Mouse (Mus musculus): Measurements from ENCODE around the gene Vgll3.

DNA sequence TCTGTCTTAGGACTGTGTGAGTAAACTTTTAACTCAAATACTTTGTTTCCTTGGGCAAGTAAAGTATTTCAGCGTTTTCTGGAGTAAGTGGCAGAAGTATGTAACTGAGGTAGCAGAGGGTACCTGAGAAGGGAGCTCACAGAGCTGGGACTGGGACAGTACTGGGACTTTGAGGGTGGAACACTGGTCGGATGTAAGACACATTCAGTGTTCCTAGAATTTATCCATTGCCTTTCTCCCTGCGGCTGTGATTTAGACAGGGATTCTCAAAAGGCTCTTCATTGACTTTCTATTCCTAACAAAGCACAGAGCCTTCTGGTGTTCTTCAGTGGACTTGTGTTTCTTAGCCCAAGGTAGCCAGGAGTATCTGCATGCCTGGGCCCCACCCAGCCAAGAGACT, 1.0 kb downstream of the Vgll3 start:
- TF ChIP-seq POLR2A (IDR thresholded peaks at IDR 0.05; ENCODE audit: insufficient read length, low read depth): no peak
- TF ChIP-seq USF1 (IDR thresholded peaks at IDR 0.05; ENCODE audit: low read depth): no peak
- no peak for TF ChIP-seq TCF12 (IDR thresholded peaks at IDR 0.05; ENCODE audit: insufficient read depth, poor library complexity, severe bottlenecking)
- TF ChIP-seq MAX (IDR thresholded peaks at IDR 0.05; ENCODE audit: low read depth): no peak
- TF ChIP-seq E2F4 (IDR thresholded peaks at IDR 0.05; ENCODE audit: insufficient read depth): no peak
- no peak for TF ChIP-seq POLR2AphosphoS2 (IDR thresholded peaks at IDR 0.05; ENCODE audit: insufficient read length, low read depth)
- no peak for TF ChIP-seq SRF (IDR thresholded peaks at IDR 0.05; ENCODE audit: control insufficient read depth, insufficient read length, low read depth)
- TF ChIP-seq TCF3 (IDR thresholded peaks at IDR 0.05; ENCODE audit: insufficient read length, low read depth): no peak

All from myocyte (in vitro differentiated cells).